7 mouse cellular contexts compared by ENCODE assay signal in genomic region chr2:151842648-151843226, GRCm38 (mm10). TPM values are rescaled to one million over a fixed set of nuclear protein-coding genes. Genes with fewer than 3 reads are reported as not detected.
A peak's percentile ranks its signal among the peaks of the same experiment; 100 is the strongest.
DNase-seq lines count a peak whose midpoint lies in the region; ATAC-seq and TF ChIP-seq lines count a peak whose summit lies in the region.

TSS of gene Rspo4 (plus strand) at chr2:151842927.

- TF ChIP-seq CTCF in lung, postnatal 0 days (IDR thresholded peaks at IDR 0.05) = no peak

- no peak for DNase-seq in lung, postnatal 0 days (ENCODE audit: low spot score)
- DNase-seq in lung, postnatal 36 days = no peak
- no peak for DNase-seq in adipocyte (ENCODE audit: low spot score)
- DNase-seq in spleen, postnatal 36 days (ENCODE audit: low spot score in 2 of 2) = no peak
- DNase-seq in layer of hippocampus, adult 9-10 months (ENCODE audit: low spot score) = no peak

- H3K4me2 ChIP-seq in lung, postnatal 0 days (replicated peaks; ENCODE audit: low read depth, low read length) = peak within 1 kb of the TSS; percentile 48
- peak within 1 kb of the TSS; percentile 51 for H3K4me2 ChIP-seq in forebrain, embryonic 16.5 days (ENCODE audit: low read length)
- peak within 1 kb of the TSS; percentile 43 for H3K4me2 ChIP-seq in liver, embryonic 16.5 days (ENCODE audit: low read depth, low read length)

- H3K27ac ChIP-seq in lung, postnatal 0 days (ENCODE audit: low read length) = no peak within 1 kb of the TSS
- no peak within 1 kb of the TSS for H3K27ac ChIP-seq in forebrain, embryonic 16.5 days (ENCODE audit: low read length)
- no peak within 1 kb of the TSS for H3K27ac ChIP-seq in liver, embryonic 16.5 days (ENCODE audit: low read length)

- 0 out of 2 replicates have a peak, but pooled peaks have one; percentile 27 for ATAC-seq in lung, postnatal 0 days
- no peak for ATAC-seq in forebrain, embryonic 16.5 days
- ATAC-seq in liver, embryonic 16.5 days (ENCODE audit: low read depth) = peak; percentile 27; the same call in 1 of the 2 replicates

- WGBS in lung, postnatal 0 days = 3% methylated on average over 34 of the region's 50 CpGs
- WGBS in forebrain, embryonic 16.5 days = 1% methylated on average over 48 of the region's 50 CpGs
- WGBS in liver, embryonic 16.5 days (ENCODE audit: insufficient replicate concordance) = 2% methylated on average over 37 of the region's 50 CpGs

- peaks cover 17% of the 10 kb centered on the region; the same call in 1 of the 2 replicates for H3K27me3 ChIP-seq in lung, postnatal 0 days (replicated peaks; ENCODE audit: insufficient read depth, low read length)
- peaks cover 29% of the 10 kb centered on the region for H3K27me3 ChIP-seq in forebrain, embryonic 16.5 days (replicated peaks; ENCODE audit: control insufficient read depth, insufficient read depth, low read length)
- peaks cover 26% of the 10 kb centered on the region for H3K27me3 ChIP-seq in liver, embryonic 16.5 days (ENCODE audit: control insufficient read depth, insufficient read depth, low read depth, low read length)

- no peaks in the 10 kb centered on the region; the same call in 1 of the 2 replicates for H3K4me1 ChIP-seq in lung, postnatal 0 days (ENCODE audit: insufficient read depth, low read depth, low read length)
- peaks cover 7% of the 10 kb centered on the region for H3K4me1 ChIP-seq in forebrain, embryonic 16.5 days (replicated peaks; ENCODE audit: control insufficient read depth, insufficient read depth, low read length)
- H3K4me1 ChIP-seq in liver, embryonic 16.5 days (ENCODE audit: control insufficient read depth, low read depth, low read length) = no peaks in the 10 kb centered on the region

- H3K4me3 ChIP-seq in lung, postnatal 0 days (ENCODE audit: low read depth, low read length) = peak within 1 kb of the TSS; percentile 28
- H3K4me3 ChIP-seq in forebrain, embryonic 16.5 days (replicated peaks; ENCODE audit: low read length) = peak within 1 kb of the TSS; percentile 32
- H3K4me3 ChIP-seq in liver, embryonic 16.5 days (ENCODE audit: low read depth, low read length) = peak within 1 kb of the TSS; percentile 18; the same call in 1 of the 2 replicates

- H3K36me3 ChIP-seq in lung, postnatal 0 days (ENCODE audit: insufficient read depth, low read length) = no peaks in the 10 kb centered on the region
- no peaks in the 10 kb centered on the region for H3K36me3 ChIP-seq in forebrain, embryonic 16.5 days (ENCODE audit: control insufficient read depth, insufficient read depth)
- H3K36me3 ChIP-seq in liver, embryonic 16.5 days (ENCODE audit: control insufficient read depth, insufficient read depth) = no peaks in the 10 kb centered on the region

- TF ChIP-seq EP300 in lung, postnatal 0 days (IDR thresholded peaks at IDR 0.05) = no peak

- H3K9ac ChIP-seq in lung, postnatal 0 days (replicated peaks; ENCODE audit: low read depth) = no peak within 1 kb of the TSS
- peak within 1 kb of the TSS; percentile 25; the same call in 1 of the 2 replicates for H3K9ac ChIP-seq in forebrain, embryonic 16.5 days (replicated peaks; ENCODE audit: low read depth, low read length)
- H3K9ac ChIP-seq in liver, embryonic 16.5 days (ENCODE audit: low read depth, low read length) = no peak within 1 kb of the TSS

- no peaks in the 10 kb centered on the region for H3K9me3 ChIP-seq in lung, postnatal 0 days (ENCODE audit: low read length)
- H3K9me3 ChIP-seq in forebrain, embryonic 16.5 days (ENCODE audit: control insufficient read depth, low read length) = no peaks in the 10 kb centered on the region
- H3K9me3 ChIP-seq in liver, embryonic 16.5 days (replicated peaks; ENCODE audit: control insufficient read depth, low read length) = no peaks in the 10 kb centered on the region

RNA-seq across cellular contexts. Expression of gene Rspo4, which starts in this region (rescaled TPM):
- polyA plus RNA-seq in lung, postnatal 0 days (2015; fragmentation: Nextera tagmentation; extraction: Ambion mirVana) = 1.7 and 2.6 TPM in 2 replicates
- 0.10 and 0.11 TPM in 2 replicates for polyA plus RNA-seq in forebrain, embryonic 16.5 days (2015; fragmentation: Nextera tagmentation; extraction: Ambion mirVana)
- polyA plus RNA-seq in liver, embryonic 16.5 days (2015; fragmentation: Nextera tagmentation; extraction: Ambion mirVana) = 0.09 TPM in 1 of 2 replicates, not detected in the other

Comparison
In these comparisons a context has a peak if more than half of its experiments do, and no peak if none do; other contexts are left out.
1. Peak in ATAC-seq, H3K4me3 ChIP-seq and H3K4me2 ChIP-seq in liver, embryonic 16.5 days; RNA of the gene not detected or under 1 TPM.